Mouse (Mus musculus) midbrain, embryonic 13.5 days (tissue): Measurements from ENCODE around the gene Gabbr2. TPM values are rescaled to one million over a fixed set of nuclear protein-coding genes. Genes with fewer than 3 reads are reported as not detected.

ENCODE experiments used
- ATAC-seq: fragments of 200-750 bp; cut with Nextera tagmentation; 2 replicates; pipeline ENCODE4 v1.8.0; 2017; ENCODE audit warnings: mild to moderate bottlenecking, moderate TSS enrichment, moderate library complexity
- H3K27ac ChIP-seq: fragments of 300-500 bp; sonication (generic); 2 replicates; pipeline ENCODE4 v1.5.1; 2015; ENCODE audit warnings: inconsistent platforms, mild to moderate bottlenecking, moderate library complexity
- H3K27me3 ChIP-seq: fragments of 300-500 bp; sonication (generic); 2 replicates; pipeline ENCODE4 v1.6.1; 2015; ENCODE audit warnings: mild to moderate bottlenecking, inconsistent platforms
- H3K36me3 ChIP-seq: fragments of 300-500 bp; sonication (generic); 2 replicates; pipeline ENCODE4 v1.6.1; 2015; ENCODE audit warnings: mild to moderate bottlenecking, inconsistent platforms
- H3K4me1 ChIP-seq: fragments of 300-500 bp; sonication (generic); replicated peaks from 2 replicates; pipeline ENCODE4 v1.6.1; 2015; ENCODE audit warnings: inconsistent platforms
- H3K4me2 ChIP-seq: fragments of 300-500 bp; sonication (generic); replicated peaks from 2 replicates; pipeline ENCODE4 v1.6.1; 2015; ENCODE audit warnings: moderate library complexity, mild to moderate bottlenecking, inconsistent platforms
- H3K4me3 ChIP-seq: fragments of 300-500 bp; sonication (generic); replicated peaks from 2 replicates; pipeline ENCODE4 v1.5.1; 2015; ENCODE audit warnings: mild to moderate bottlenecking, inconsistent platforms
- H3K9ac ChIP-seq: fragments of 300-500 bp; sonication (generic); replicated peaks from 2 replicates; pipeline ENCODE4 v1.6.1; 2015; ENCODE audit warnings: mild to moderate bottlenecking, inconsistent platforms
- H3K9me3 ChIP-seq: fragments of 300-500 bp; sonication (generic); 2 replicates; pipeline ENCODE4 v1.6.1; 2016; ENCODE audit warnings: mild to moderate bottlenecking, inconsistent platforms
- WGBS: fragments of 180-500 bp; shearing (Covaris S2); methylation state at CpG from one replicate; pipeline ENCODE4 v1.1.7; 2015; 5-methylcytosine and 5-hydroxymethylcytosine counted together
- polyA plus RNA-seq: library from polyadenylated mRNA; unstranded; fragments of >200 nt; fragmentation: Nextera tagmentation; extraction: Ambion mirVana; gene quantifications from 2 replicates; pipeline ENCODE4 v1.2.1, GENCODE M21; 2015

Gabbr2 gene
- polyA plus RNA-seq, 1 experiment from 2014 or later = 3.0 TPM

DNA sequence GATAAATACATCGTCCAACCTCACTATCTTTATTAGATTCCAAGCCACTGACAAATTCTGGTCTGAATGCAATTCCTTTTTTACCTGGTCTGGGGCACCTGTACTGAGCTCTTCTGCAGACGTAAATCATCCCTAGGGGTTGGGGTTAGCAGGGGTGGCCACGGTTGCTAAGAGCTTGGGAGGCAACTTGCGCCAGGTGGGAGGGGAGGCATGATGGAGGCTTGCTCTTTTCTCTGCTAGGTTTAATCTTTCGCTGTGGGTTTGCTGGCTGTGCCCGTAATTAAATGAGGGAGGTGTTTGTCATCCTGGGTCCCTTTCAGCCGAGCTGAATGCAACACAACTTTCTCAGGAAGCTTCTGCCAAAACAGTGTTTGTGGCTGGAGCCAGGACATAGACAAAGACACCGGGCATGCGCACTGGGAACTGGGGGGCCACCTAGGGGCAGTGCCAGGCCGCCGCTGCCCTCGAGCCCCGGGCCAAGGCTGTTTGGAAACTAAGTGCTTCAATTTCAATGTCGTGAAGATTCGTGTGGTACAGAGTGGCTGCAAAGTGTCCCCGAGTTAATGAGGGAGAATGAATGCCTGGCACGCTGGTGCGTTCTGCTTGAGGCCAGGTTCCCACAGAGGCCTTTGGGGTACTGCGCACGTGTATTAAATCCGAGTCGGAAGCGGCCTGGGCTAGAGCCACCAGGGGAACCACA, 136.8 kb downstream of the Gabbr2 start:
- no peaks in the 10 kb centered on the region for H3K36me3 ChIP-seq
- H3K9me3 ChIP-seq = no peaks in the 10 kb centered on the region
- 55% methylated on average over 23 of the region's 23 CpGs for WGBS
- H3K4me2 ChIP-seq = no peak overlapping the region
- peak overlapping the region; percentile 55 for H3K27ac ChIP-seq
- peak; percentile 70 for ATAC-seq
- no peak overlapping the region for H3K9ac ChIP-seq
- H3K4me3 ChIP-seq = no peak overlapping the region
- 0 out of 2 replicates have a peak, but pooled peaks cover 2% of the 10 kb centered on the region for H3K27me3 ChIP-seq
- peaks cover 33% of the 10 kb centered on the region for H3K4me1 ChIP-seq

DNA sequence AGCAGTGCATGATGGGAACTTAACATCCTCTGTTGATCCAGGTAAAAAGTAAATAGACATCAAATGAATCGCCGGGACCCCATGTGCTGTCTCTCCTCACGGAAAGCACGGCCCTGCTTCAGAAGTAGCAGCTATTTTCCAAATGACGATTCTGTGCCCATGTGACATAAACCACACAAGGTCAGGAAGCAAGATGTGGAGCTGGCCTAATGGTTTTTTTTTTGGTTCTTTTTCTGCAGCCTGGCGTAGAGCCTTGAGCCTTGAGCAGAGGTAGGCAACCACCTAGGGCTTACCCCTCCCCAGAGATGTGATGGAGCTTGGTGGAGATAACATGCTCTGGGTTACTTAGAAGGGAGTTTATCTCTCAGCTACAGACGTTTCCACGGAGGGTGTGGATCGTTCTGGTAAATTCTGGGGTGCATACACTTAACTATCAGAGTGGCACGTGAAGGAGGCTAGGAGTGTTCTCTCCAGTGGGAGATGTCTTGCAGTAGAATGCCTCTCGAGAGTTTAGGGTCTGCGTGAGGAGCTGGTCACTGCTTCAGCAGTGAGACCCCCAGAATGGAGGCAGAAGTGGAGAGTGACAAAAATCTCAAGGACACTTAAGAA, 137.7 kb downstream of the Gabbr2 start:
- no peaks in the 10 kb centered on the region for H3K27me3 ChIP-seq
- 81% methylated on average over 12 of the region's 12 CpGs for WGBS
- ATAC-seq = no peak
- H3K36me3 ChIP-seq = no peaks in the 10 kb centered on the region
- H3K9me3 ChIP-seq = no peaks in the 10 kb centered on the region
- peaks cover 26% of the 10 kb centered on the region for H3K4me1 ChIP-seq
- no peak overlapping the region for H3K4me3 ChIP-seq
- no peak overlapping the region for H3K9ac ChIP-seq
- no peak overlapping the region for H3K27ac ChIP-seq
- H3K4me2 ChIP-seq = no peak overlapping the region

DNA sequence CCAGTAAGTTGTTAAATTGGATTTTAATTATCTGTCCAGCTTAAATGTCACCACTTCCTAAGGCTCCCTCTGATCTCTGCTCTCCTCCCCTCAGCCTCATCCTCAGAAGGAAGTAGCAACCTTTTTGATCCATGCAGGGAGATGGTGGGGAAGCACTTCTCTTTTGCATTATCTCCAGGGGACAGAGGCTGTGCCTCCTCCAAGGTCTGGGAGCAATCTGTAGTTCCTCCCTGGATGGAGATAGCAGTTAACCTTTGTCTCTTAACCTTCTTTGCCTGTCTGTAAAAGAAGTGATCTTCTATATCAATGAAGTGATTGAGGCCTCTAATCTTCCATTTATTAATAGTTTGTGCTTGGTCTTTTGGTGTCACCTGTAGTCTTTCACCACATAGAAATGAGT, 143.9 kb downstream of the Gabbr2 start:
- Histone ChIP-seq H3K9ac (no peak overlapping the region), H3K27me3 (no peaks in the 10 kb centered on the region), H3K4me1 (no peaks in the 10 kb centered on the region; the same call in 1 of the 2 replicates), H3K36me3 (no peaks in the 10 kb centered on the region), H3K4me3 (no peak overlapping the region), H3K4me2 (no peak overlapping the region), H3K27ac (no peak overlapping the region), H3K9me3 (no peaks in the 10 kb centered on the region)
- ATAC-seq = no peak

DNA sequence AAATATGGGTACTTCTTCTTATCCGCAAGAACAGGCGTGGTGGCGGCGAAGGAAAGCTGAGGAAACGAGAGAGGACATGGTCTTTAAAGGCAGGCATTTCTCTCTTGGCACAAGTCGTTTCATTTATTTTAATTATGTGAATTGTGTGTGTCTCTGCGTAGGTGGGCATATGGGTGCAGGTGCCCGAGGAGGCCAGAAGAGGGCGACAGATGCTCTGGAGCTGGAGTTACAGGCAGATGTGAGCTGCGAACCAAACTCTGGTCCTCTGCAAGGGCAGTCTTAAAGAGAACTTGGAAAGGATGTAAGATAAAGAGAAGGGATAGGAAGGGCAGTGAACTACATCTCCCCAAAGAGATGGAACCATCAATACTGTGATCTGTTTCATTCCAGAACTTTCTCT, 145.3 kb downstream of the Gabbr2 start:
- no peak overlapping the region for H3K4me2 ChIP-seq
- no peak for ATAC-seq
- no peaks in the 10 kb centered on the region; the same call in 1 of the 2 replicates for H3K4me1 ChIP-seq
- H3K9ac ChIP-seq = no peak overlapping the region
- H3K27me3 ChIP-seq = no peaks in the 10 kb centered on the region
- H3K36me3 ChIP-seq = no peaks in the 10 kb centered on the region
- 94% methylated on average over 10 of the region's 10 CpGs for WGBS
- H3K27ac ChIP-seq = no peak overlapping the region
- H3K4me3 ChIP-seq = no peak overlapping the region
- H3K9me3 ChIP-seq = no peaks in the 10 kb centered on the region

DNA sequence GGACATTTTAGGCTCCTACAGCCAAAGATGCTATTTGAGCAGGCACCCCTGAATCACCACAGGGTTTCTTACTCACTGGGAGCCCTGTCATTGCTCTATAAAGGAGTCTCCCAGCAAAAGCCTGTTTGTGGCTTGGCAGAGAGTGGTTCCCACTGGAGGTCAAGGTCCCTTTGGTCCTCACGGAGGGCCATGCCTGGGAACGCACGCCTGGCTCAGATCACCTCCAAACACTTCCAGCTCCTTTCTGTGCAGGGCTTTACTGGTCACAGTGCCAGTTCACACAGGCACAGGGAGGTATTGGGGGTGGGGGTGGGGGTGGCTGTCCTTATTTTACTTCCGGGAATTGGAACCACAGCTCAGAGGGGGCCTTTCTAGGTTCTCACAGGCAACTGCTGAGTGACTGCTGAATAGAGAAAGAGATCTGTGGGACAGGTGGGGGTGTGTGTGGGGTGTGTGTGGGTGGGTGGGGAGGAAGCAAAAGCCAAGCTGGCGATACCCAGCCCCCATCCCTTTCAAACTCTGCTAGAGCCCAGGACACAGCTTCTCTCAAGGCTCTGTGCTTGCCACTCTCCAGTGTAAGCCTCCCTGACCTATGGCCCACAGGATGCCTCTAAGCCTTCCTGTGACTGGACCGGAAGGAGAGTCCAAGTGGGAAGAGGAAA, 146.6 kb downstream of the Gabbr2 start:
- no peaks in the 10 kb centered on the region for H3K4me1 ChIP-seq
- H3K4me3 ChIP-seq = no peak overlapping the region
- WGBS = 66% methylated on average over 6 of the region's 6 CpGs
- H3K27me3 ChIP-seq = no peaks in the 10 kb centered on the region
- ATAC-seq = no peak
- H3K4me2 ChIP-seq = no peak overlapping the region
- no peaks in the 10 kb centered on the region for H3K36me3 ChIP-seq
- no peak overlapping the region for H3K27ac ChIP-seq
- no peaks in the 10 kb centered on the region for H3K9me3 ChIP-seq
- no peak overlapping the region for H3K9ac ChIP-seq

DNA sequence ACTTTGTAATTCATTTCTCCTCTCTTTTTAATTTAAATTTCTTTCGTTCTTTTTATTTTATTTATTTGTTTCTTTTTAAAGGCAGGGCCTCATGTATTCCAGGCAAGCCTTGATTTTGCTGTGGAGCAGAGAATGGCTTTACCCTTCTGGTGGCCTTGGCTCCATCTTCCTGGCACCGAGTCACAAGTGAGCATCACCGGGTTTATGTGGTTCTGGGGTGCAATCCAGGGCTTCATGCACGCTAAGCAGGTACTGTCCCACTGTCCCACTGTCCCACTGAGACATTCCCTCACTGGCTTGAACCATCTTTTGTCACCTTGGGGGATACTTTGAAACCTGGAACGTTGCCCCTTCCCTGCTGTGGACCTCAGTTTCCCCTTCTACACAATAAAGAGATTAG, 147.1 kb downstream of the Gabbr2 start:
- no peak for ATAC-seq
- Histone ChIP-seq H3K27ac (no peak overlapping the region), H3K9ac (no peak overlapping the region), H3K4me1 (no peaks in the 10 kb centered on the region), H3K36me3 (no peaks in the 10 kb centered on the region), H3K4me3 (no peak overlapping the region), H3K27me3 (no peaks in the 10 kb centered on the region), H3K4me2 (no peak overlapping the region), H3K9me3 (no peaks in the 10 kb centered on the region)
- 81% methylated on average over 5 of the region's 5 CpGs for WGBS

DNA sequence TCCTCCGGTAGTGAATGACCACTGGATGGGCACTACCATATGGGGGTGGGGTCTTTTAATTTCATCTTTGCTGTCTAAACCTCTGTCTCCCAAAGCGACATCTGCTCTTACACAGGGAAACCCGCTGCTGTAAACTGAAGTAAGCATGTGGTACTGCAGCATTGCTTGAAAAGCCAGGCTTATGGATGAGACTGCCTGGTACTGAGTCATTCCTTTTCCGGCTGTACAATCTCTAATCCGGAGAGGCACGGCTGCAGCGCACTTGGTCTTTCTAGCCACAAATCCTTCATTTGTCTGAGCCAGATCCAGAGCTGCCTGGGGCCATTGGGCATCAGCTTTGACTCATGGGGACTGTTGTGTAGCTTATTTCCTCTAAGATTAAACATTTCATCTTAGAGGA, 149.1 kb downstream of the Gabbr2 start:
- WGBS = 90% methylated on average over 7 of the region's 7 CpGs
- no peak overlapping the region for H3K9ac ChIP-seq
- H3K4me1 ChIP-seq = no peaks in the 10 kb centered on the region
- no peaks in the 10 kb centered on the region for H3K36me3 ChIP-seq
- H3K4me3 ChIP-seq = no peak overlapping the region
- H3K4me2 ChIP-seq = no peak overlapping the region
- no peak for ATAC-seq
- H3K9me3 ChIP-seq = no peaks in the 10 kb centered on the region
- no peaks in the 10 kb centered on the region; the same call in 1 of the 2 replicates for H3K27me3 ChIP-seq
- no peak overlapping the region for H3K27ac ChIP-seq

DNA sequence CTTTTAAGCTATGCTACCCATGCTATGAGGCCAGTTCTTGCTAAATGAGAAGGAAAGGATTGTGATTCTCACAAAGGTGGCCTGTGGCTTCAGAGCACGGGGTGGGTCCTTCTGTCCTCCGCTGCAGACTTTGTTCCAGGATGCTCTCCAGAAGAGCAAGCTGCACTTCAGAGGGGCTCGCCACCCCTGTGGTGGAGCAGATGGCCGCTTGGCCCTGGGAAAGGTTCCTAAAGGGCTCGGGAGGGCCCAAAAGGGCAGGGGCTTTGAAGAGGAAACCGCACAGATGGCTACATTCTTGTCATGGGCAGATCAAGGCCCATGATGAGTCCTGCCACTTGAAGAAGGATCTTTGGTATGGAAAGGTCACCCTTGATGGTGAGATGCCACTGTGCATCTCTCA, 151.5 kb downstream of the Gabbr2 start:
- Histone ChIP-seq H3K4me2 (no peak overlapping the region), H3K9me3 (no peaks in the 10 kb centered on the region), H3K4me1 (peaks cover 12% of the 10 kb centered on the region), H3K27ac (no peak overlapping the region), H3K4me3 (no peak overlapping the region), H3K9ac (no peak overlapping the region), H3K36me3 (no peaks in the 10 kb centered on the region), H3K27me3 (no peaks in the 10 kb centered on the region; the same call in 1 of the 2 replicates)
- no peak for ATAC-seq
- WGBS = 88% methylated on average over 6 of the region's 6 CpGs

DNA sequence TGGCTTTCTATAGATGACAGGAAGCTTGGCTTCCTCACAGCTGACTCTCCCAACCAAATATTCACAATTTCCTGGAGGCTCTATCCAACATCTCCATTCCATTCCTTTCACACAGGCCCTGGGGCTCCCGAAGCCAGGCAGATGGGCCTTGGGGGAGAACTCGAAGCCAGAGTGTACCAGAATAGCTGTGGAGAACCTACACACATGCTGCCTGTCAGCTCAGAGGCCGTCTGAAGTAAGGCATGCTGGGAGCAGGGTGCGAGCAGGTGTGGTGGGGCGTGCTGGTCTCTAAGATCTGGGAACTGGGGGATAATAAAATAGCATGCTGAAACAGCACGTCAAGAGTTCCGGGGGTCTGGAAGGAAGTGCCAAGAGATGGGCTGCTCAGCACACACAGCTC, 154.3 kb downstream of the Gabbr2 start:
- 80% methylated on average over 7 of the region's 7 CpGs for WGBS
- no peak overlapping the region for H3K4me3 ChIP-seq
- H3K36me3 ChIP-seq = no peaks in the 10 kb centered on the region
- no peak for ATAC-seq
- H3K9ac ChIP-seq = no peak overlapping the region
- peaks cover 12% of the 10 kb centered on the region for H3K4me1 ChIP-seq
- H3K27ac ChIP-seq = no peak overlapping the region
- H3K9me3 ChIP-seq = no peaks in the 10 kb centered on the region
- H3K27me3 ChIP-seq = no peaks in the 10 kb centered on the region; the same call in 1 of the 2 replicates
- H3K4me2 ChIP-seq = no peak overlapping the region

DNA sequence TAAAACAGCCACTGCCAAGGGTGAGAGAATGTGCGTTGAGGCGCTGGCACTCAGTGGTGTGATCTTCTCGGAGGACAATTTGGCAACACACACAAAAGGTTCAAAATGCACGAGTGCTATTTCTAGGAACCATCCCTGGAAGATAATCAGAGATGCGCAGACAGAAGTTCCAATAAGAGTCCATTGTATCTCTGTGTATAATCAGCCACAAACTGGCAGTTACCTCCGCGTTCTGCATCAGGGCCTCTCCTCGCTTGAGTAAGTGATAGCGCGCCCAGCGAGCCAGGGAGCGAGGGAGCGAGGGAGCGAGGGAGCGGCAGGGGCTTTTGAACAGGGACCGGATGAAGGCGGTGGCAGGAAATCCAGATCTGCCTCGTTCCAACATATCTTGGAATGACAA, 155.6 kb downstream of the Gabbr2 start:
- 43% methylated on average over 18 of the region's 18 CpGs for WGBS
- no peak for ATAC-seq
- H3K4me1 ChIP-seq = peaks cover 12% of the 10 kb centered on the region
- no peak overlapping the region for H3K4me3 ChIP-seq
- no peaks in the 10 kb centered on the region for H3K36me3 ChIP-seq
- H3K27ac ChIP-seq = peak overlapping the region; percentile 4; the same call in 1 of the 2 replicates
- no peaks in the 10 kb centered on the region for H3K9me3 ChIP-seq
- no peak overlapping the region for H3K4me2 ChIP-seq
- no peaks in the 10 kb centered on the region; the same call in 1 of the 2 replicates for H3K27me3 ChIP-seq
- H3K9ac ChIP-seq = no peak overlapping the region

DNA sequence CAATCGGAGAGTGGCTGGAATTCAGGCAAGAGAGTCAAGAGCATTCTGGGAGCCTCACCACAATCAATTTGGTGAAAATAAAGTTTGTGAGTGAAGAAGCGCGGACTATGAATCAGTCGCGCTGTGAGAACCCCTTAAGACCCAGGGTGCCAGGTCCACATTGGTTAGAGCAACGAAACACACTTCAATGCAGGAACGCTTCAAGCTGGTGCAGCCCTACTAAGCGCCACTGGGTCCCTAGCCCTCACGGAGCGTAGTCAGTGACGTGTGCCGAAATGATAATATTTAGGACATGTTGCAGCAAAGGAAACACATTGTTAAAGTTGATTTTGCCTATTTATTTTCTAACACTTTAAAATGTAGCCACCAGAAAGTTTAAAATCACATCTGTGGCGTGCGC, 156.6 kb downstream of the Gabbr2 start:
- Histone ChIP-seq H3K27me3 (no peaks in the 10 kb centered on the region; the same call in 1 of the 2 replicates), H3K4me3 (no peak overlapping the region), H3K4me2 (no peak overlapping the region), H3K27ac (no peak overlapping the region), H3K9me3 (no peaks in the 10 kb centered on the region), H3K36me3 (no peaks in the 10 kb centered on the region), H3K9ac (no peak overlapping the region), H3K4me1 (peaks cover 12% of the 10 kb centered on the region)
- no peak for ATAC-seq
- WGBS = 97% methylated on average over 14 of the region's 14 CpGs

DNA sequence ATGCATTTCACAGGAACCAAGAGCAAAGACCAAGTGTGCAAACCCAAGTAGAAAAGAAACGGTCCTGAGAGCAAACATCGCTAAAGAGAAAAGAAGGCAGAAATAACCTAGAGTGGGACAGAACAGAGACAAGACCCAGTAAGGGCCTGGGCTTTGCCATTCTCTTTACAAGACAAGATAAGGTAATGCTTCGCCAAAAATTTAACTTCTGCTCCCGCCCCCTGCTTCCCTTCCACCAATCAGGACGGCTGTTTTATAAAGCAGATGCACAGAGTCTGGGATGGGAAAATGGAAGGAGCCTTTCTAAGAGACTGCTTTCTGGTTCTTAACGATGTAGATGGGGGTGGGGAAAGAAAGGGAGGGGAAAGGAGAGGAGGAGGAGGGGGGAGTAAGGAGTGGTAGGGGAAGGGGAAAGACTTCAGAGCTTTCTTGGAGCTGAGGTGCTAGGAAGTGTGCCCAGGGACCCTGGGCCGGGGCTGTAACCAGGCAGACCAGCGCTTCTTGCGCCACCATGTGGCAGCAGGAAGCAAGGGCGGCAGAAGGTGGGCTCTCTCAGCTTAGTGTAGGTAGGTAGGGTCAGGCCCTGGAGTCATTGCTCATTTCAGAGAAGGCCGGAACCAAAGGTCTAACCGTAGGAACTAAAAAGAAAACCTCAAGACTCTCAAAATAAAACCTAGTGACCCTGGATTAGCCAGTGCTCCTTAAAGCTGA, 158.7 kb downstream of the Gabbr2 start:
- H3K36me3 ChIP-seq = no peaks in the 10 kb centered on the region
- WGBS = 44% methylated on average over 12 of the region's 12 CpGs
- H3K27me3 ChIP-seq = no peaks in the 10 kb centered on the region; the same call in 1 of the 2 replicates
- H3K27ac ChIP-seq = no peak overlapping the region
- H3K4me2 ChIP-seq = no peak overlapping the region
- H3K9ac ChIP-seq = no peak overlapping the region
- ATAC-seq = no peak
- no peaks in the 10 kb centered on the region for H3K9me3 ChIP-seq
- H3K4me3 ChIP-seq = no peak overlapping the region
- peaks cover 25% of the 10 kb centered on the region for H3K4me1 ChIP-seq
